Mouse (Mus musculus): ENCODE data around the gene Nipbl. TPM values are rescaled to one million over a fixed set of nuclear protein-coding genes. Genes with fewer than 3 reads are reported as not detected.
"Not testable (repeated sequence)": the region's sequence is repeated elsewhere in the genome, so short reads cannot be mapped to it uniquely, and the experiment has no call there.

The Nipbl gene
- polyA plus RNA-seq, 1 experiment from 2014 or later, result 15.4 TPM

- 91% methylated on average over 4 of the region's 4 CpGs for WGBS
Measured at GRCm38 (mm10) chr15:8277916-8278315, 166.3 kb downstream of the Nipbl start.

GRCm38 (mm10) chr15:8271952-8272351 is 172.3 kb downstream of the Nipbl start:
- Histone ChIP-seq H3K4me2 (no peak overlapping the region), H3K36me3 (replicated peaks) (peaks cover 48% of the 10 kb centered on the region), H3K27ac (no peak overlapping the region), H3K9ac (no peak overlapping the region), H3K4me3 (no peak overlapping the region), H3K4me1 (no peaks in the 10 kb centered on the region), H3K27me3 (replicated peaks) (no peaks in the 10 kb centered on the region), H3K9me3 (no peaks in the 10 kb centered on the region)
- 92% methylated on average over 8 of the region's 8 CpGs for WGBS
- ATAC-seq (replicated peaks), result no peak

More at GRCm38 (mm10) chr15:8277916-8278315, 166.3 kb downstream of the Nipbl start:
- not testable (repeated sequence) for H3K9me3 ChIP-seq; H3K36me3 ChIP-seq (replicated peaks); H3K4me2 ChIP-seq; H3K4me1 ChIP-seq; ATAC-seq (replicated peaks); H3K9ac ChIP-seq; H3K27ac ChIP-seq; H3K27me3 ChIP-seq (replicated peaks); H3K4me3 ChIP-seq

- Histone ChIP-seq H3K4me1 (no peaks in the 10 kb centered on the region), H3K36me3 (replicated peaks) (peaks cover 73% of the 10 kb centered on the region), H3K27me3 (replicated peaks) (no peaks in the 10 kb centered on the region), H3K9me3 (no peaks in the 10 kb centered on the region), H3K4me2 (no peak overlapping the region), H3K4me3 (no peak overlapping the region), H3K27ac (no peak overlapping the region), H3K9ac (no peak overlapping the region)
- 93% methylated on average over 8 of the region's 8 CpGs for WGBS
- no peak for ATAC-seq (replicated peaks)
Measured at GRCm38 (mm10) chr15:8268231-8268630, 176.0 kb downstream of the Nipbl start.

- H3K27ac ChIP-seq, result no peak overlapping the region
- H3K4me3 ChIP-seq, result no peak overlapping the region
- H3K27me3 ChIP-seq (replicated peaks), result no peaks in the 10 kb centered on the region
- WGBS, result 95% methylated on average over 3 of the region's 3 CpGs
- peaks cover 68% of the 10 kb centered on the region for H3K36me3 ChIP-seq (replicated peaks)
- ATAC-seq (replicated peaks), result no peak
- no peaks in the 10 kb centered on the region for H3K9me3 ChIP-seq
- no peak overlapping the region for H3K9ac ChIP-seq
- no peak overlapping the region for H3K4me2 ChIP-seq
- H3K4me1 ChIP-seq, result no peaks in the 10 kb centered on the region
Measured at GRCm38 (mm10) chr15:8267211-8267610, 177.1 kb downstream of the Nipbl start.

DNA sequence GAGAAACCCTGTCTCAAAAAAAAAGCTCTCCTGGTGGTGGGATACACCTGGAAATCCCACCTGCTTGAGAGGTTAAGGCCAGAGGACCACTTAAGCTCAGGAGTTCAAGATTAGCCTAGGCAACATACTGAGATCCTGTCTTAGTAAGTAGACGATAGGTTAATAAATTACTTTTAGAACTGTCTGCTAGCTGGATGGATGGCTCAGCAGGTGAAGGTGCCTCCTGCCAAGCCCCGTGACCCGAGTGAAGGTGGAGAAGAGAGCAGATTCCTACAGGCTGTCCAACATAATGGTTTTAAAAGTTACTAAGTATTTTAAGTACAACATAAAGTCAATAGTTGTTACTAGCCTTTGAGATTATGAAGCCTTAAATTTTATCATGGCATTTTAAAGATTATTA is 178.3 kb downstream of the Nipbl start:
- Histone ChIP-seq H3K9me3 (no peaks in the 10 kb centered on the region), H3K9ac (no peak overlapping the region), H3K4me3 (no peak overlapping the region), H3K36me3 (replicated peaks) (peaks cover 63% of the 10 kb centered on the region), H3K27ac (no peak overlapping the region), H3K27me3 (replicated peaks) (no peaks in the 10 kb centered on the region), H3K4me2 (no peak overlapping the region), H3K4me1 (no peaks in the 10 kb centered on the region)
- ATAC-seq (replicated peaks), result no peak
- WGBS, result 90% methylated on average over 3 of the region's 3 CpGs

Other genes with a start within 250 kb of the Nipbl start
- gene Gm2310, start 75.5 kb upstream of the Nipbl start, polyA plus RNA-seq (2015; fragmentation: Nextera tagmentation; extraction: Ambion mirVana), result not detected in 2 replicates